Mouse (Mus musculus): ENCODE data around the gene Lbhd2. TPM values are rescaled to one million over a fixed set of nuclear protein-coding genes. Genes with fewer than 3 reads are reported as not detected.

The Lbhd2 gene
- total and polyA plus RNA-seq, 3 experiments = not detected

- no peaks in the 10 kb centered on the region for H3K9me3 ChIP-seq (replicated peaks)
- no peaks in the 10 kb centered on the region for H3K36me3 ChIP-seq (replicated peaks)
- H3K4me3 ChIP-seq (ENCODE audit: low read depth, low read length) = no peak overlapping the region
- ATAC-seq (ENCODE audit: extremely low read depth, insufficient number of reproducible peaks, low FRiP score, poor library complexity, severe bottlenecking) (no peak), DNase-seq (ENCODE audit: low spot score) (no peak)
- TF ChIP-seq GATA2 (IDR thresholded peaks at IDR 0.05; ENCODE audit: borderline replicate concordance, low read depth, low read length) (no peak), POLR2AphosphoS5 (IDR thresholded peaks at IDR 0.05; ENCODE audit: insufficient replicate concordance, low read depth, low read length) (no peak), CTCF (IDR thresholded peaks at IDR 0.05; ENCODE audit: low read depth, low read length) (no peak), TAL1 (conservative IDR thresholded peaks at IDR 0.05; ENCODE audit: low read depth, low read length) (no peak), GATA1 (IDR thresholded peaks at IDR 0.05; ENCODE audit: borderline replicate concordance, low read length) (no peak)
- H3K4me1 ChIP-seq (ENCODE audit: insufficient read depth, low read depth, low read length) = peaks cover 16% of the 10 kb centered on the region
- H3K27me3 ChIP-seq (ENCODE audit: insufficient read depth, low read length) = peaks cover 68% of the 10 kb centered on the region
Measured at GRCm38 (mm10) chr12:111412581-111413284, 6.1 kb downstream of the Lbhd2 start.

DNA sequence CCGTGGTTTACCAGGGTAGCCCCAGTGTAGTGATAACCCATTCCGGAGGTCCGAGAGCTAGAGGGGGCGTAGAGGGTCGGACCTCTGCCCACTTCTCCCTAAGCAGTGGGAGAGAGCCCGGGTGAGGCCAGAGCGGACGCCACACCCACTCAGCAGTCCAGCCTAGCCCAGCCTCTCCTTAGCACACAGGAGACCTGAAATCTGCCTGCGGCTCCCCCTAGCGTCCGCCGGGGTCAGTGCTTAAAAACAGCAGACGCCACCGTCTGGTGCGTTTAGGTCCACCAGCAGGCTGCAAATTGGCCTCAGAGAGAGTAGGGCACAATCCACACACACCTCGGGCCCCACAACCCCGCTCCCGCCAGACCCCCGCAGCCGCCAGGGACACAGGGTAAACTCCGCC lies 6.7 kb downstream of the Lbhd2 start:
- no peaks in the 10 kb centered on the region for H3K9me3 ChIP-seq (replicated peaks)
- peaks cover 16% of the 10 kb centered on the region for H3K4me1 ChIP-seq (ENCODE audit: insufficient read depth, low read depth, low read length)
- TF ChIP-seq POLR2AphosphoS5 (IDR thresholded peaks at IDR 0.05; ENCODE audit: insufficient replicate concordance, low read depth, low read length) (no peak), TAL1 (conservative IDR thresholded peaks at IDR 0.05; ENCODE audit: low read depth, low read length) (no peak), CTCF (IDR thresholded peaks at IDR 0.05; ENCODE audit: low read depth, low read length) (peak; percentile 93)
- H3K4me3 ChIP-seq (ENCODE audit: low read depth, low read length) = no peak overlapping the region; the same call in 1 of the 2 replicates
- no peaks in the 10 kb centered on the region for H3K36me3 ChIP-seq (replicated peaks)
- peak; percentile 73 for ATAC-seq (ENCODE audit: extremely low read depth, insufficient number of reproducible peaks, low FRiP score, poor library complexity, severe bottlenecking)
- peaks cover 70% of the 10 kb centered on the region for H3K27me3 ChIP-seq (ENCODE audit: insufficient read depth, low read length)
- DNase-seq (ENCODE audit: low spot score) = peak; percentile 87

DNA sequence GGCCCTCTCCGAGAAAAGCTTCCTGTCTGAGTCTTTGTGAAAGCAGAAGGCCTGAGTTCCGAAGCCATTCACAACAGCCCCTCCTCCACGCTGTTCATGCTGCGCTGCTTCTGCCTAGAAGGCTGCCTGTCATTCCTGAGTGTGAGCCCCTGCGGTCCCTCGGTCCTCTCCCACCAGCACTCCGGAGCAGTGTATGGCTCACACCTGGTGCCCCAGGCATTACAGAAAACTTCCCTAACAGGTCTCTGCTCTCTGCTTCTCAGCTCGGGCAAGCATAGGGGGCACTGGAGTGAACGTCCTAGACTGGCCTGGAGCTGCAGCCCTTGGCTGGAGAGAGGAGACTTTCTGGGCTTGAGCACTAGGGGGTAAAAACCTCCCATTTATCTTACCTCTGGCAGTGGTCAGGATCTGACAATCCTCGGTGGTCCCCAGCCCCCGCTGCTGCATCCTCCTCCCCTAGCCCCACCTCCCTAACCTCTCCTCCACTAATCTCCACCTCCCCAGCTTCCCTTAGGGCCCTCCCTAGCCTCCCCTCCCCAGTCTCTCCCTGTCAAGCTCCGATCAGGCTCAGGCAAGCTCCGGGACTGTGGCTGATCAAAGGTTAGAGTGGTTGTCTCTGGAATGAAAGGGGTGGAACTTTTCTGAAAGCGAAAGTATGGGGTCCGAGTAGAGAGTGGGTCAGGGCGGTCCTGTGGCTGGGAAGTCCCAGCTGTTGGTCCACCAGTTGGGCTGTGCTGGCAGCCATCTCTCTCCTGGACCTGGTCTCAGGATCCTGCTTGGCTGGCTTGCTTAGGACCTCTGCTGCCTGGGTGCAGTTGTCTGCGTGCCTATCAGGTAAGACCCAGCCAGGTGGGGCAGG lies 10.5 kb downstream of the Lbhd2 start, which contains the start of gene Exoc3l4:
Gene Exoc3l4, plus strand, starts transcription at position 97 of the 859 bp plus-strand sequence.
- TF ChIP-seq TAL1 (conservative IDR thresholded peaks at IDR 0.05; ENCODE audit: low read depth, low read length) (no peak), CTCF (IDR thresholded peaks at IDR 0.05; ENCODE audit: low read depth, low read length) (no peak), POLR2AphosphoS5 (IDR thresholded peaks at IDR 0.05; ENCODE audit: insufficient replicate concordance, low read depth, low read length) (no peak), GATA2 (IDR thresholded peaks at IDR 0.05; ENCODE audit: borderline replicate concordance, low read depth, low read length) (no peak), GATA1 (IDR thresholded peaks at IDR 0.05; ENCODE audit: borderline replicate concordance, low read length) (no peak)
- H3K27me3 ChIP-seq (ENCODE audit: insufficient read depth, low read length) = peaks cover 68% of the 10 kb centered on the region

GRCm38 (mm10) chr12:111419918-111420317 lies 13.3 kb downstream of the Lbhd2 start:
- Histone ChIP-seq H3K27me3 (ENCODE audit: insufficient read depth, low read length) (peaks cover 78% of the 10 kb centered on the region), H3K4me1 (ENCODE audit: insufficient read depth, low read depth, low read length) (peaks cover 17% of the 10 kb centered on the region), H3K36me3 (replicated peaks) (no peaks in the 10 kb centered on the region), H3K4me3 (ENCODE audit: low read depth, low read length) (no peak overlapping the region), H3K9me3 (replicated peaks) (peaks cover 6% of the 10 kb centered on the region; the same call in 1 of the 2 replicates)
- DNase-seq (ENCODE audit: low spot score) = no peak
- ATAC-seq (ENCODE audit: extremely low read depth, insufficient number of reproducible peaks, low FRiP score, poor library complexity, severe bottlenecking) = no peak
- TF ChIP-seq CTCF (IDR thresholded peaks at IDR 0.05; ENCODE audit: low read depth, low read length) (no peak), GATA1 (IDR thresholded peaks at IDR 0.05; ENCODE audit: borderline replicate concordance, low read length) (no peak), GATA2 (IDR thresholded peaks at IDR 0.05; ENCODE audit: borderline replicate concordance, low read depth, low read length) (no peak), POLR2AphosphoS5 (IDR thresholded peaks at IDR 0.05; ENCODE audit: insufficient replicate concordance, low read depth, low read length) (no peak), TAL1 (conservative IDR thresholded peaks at IDR 0.05; ENCODE audit: low read depth, low read length) (no peak)

More for the DNA sequence above, 10.5 kb downstream of the Lbhd2 start, which contains the start of gene Exoc3l4:
- ATAC-seq (ENCODE audit: extremely low read depth, insufficient number of reproducible peaks, low FRiP score, poor library complexity, severe bottlenecking) = no peak
- no peak for DNase-seq (ENCODE audit: low spot score)
- peak within 1 kb of the TSS; percentile 23; the same call in 1 of the 2 replicates for H3K4me3 ChIP-seq (ENCODE audit: low read depth, low read length)
- no peaks in the 10 kb centered on the region for H3K36me3 ChIP-seq (replicated peaks)
- peaks cover 24% of the 10 kb centered on the region for H3K4me1 ChIP-seq (ENCODE audit: insufficient read depth, low read depth, low read length)
- H3K9me3 ChIP-seq (replicated peaks) = no peaks in the 10 kb centered on the region

DNA sequence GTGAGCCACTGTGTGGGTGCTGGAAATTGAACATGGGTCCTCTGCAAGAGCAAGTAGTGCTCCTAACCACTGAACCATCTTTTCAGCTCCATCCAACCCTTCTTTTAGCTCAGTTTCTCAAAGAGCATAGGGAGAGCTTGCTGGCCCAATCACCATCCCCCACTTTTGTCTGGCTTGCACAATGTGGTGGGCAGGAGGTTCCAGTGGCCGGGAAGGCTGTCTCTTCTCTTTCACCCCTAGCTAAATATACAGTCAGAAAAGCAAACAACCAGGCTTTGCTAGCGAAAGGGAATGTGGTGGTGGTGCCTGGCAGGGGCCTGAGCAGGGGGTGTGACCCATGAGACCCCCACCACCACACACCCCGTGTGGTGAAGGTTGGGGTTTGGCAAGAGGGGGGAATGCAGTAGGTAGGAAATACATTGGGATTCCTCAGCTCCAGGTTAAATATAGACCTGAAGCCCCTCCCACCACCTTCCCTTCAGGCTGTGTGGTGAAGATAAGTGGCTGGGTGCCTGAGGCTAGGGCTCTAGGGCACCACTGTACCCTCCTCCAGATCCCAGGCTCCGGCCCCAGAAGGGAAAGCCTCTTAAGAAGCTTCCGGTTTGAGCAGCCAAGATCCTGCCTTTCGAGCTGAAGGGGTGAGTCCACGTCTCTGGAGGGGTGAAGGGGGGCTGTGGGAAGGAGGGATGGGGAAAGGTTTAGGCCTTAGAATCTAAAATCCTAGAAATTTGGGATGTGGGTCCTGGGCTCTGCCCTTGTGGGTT lies 14.5 kb downstream of the Lbhd2 start:
- no peak for TF ChIP-seq TAL1 (conservative IDR thresholded peaks at IDR 0.05; ENCODE audit: low read depth, low read length)
- TF ChIP-seq GATA1 (IDR thresholded peaks at IDR 0.05; ENCODE audit: borderline replicate concordance, low read length) = no peak
- no peak for TF ChIP-seq GATA2 (IDR thresholded peaks at IDR 0.05; ENCODE audit: borderline replicate concordance, low read depth, low read length)
- no peak for TF ChIP-seq POLR2AphosphoS5 (IDR thresholded peaks at IDR 0.05; ENCODE audit: insufficient replicate concordance, low read depth, low read length)
- TF ChIP-seq CTCF (IDR thresholded peaks at IDR 0.05; ENCODE audit: low read depth, low read length) = no peak
- DNase-seq (ENCODE audit: low spot score) (no peak), ATAC-seq (ENCODE audit: extremely low read depth, insufficient number of reproducible peaks, low FRiP score, poor library complexity, severe bottlenecking) (no peak)
- Histone ChIP-seq H3K27me3 (ENCODE audit: insufficient read depth, low read length) (peaks cover 86% of the 10 kb centered on the region), H3K4me1 (ENCODE audit: insufficient read depth, low read depth, low read length) (peaks cover 26% of the 10 kb centered on the region), H3K9me3 (replicated peaks) (peaks cover 6% of the 10 kb centered on the region; the same call in 1 of the 2 replicates), H3K36me3 (replicated peaks) (no peaks in the 10 kb centered on the region), H3K4me3 (ENCODE audit: low read depth, low read length) (no peak overlapping the region)
